Mouse (Mus musculus): ENCODE data around the gene Sae1. TPM values are rescaled to one million over a fixed set of nuclear protein-coding genes. Genes with fewer than 3 reads are reported as not detected.
A peak's percentile ranks its signal among the peaks of the same experiment; 100 is the strongest.

Gene Sae1
- total RNA-seq (2022): 10 to 100 TPM; 89.6 to 93.3 (median 91.9) TPM

DNA sequence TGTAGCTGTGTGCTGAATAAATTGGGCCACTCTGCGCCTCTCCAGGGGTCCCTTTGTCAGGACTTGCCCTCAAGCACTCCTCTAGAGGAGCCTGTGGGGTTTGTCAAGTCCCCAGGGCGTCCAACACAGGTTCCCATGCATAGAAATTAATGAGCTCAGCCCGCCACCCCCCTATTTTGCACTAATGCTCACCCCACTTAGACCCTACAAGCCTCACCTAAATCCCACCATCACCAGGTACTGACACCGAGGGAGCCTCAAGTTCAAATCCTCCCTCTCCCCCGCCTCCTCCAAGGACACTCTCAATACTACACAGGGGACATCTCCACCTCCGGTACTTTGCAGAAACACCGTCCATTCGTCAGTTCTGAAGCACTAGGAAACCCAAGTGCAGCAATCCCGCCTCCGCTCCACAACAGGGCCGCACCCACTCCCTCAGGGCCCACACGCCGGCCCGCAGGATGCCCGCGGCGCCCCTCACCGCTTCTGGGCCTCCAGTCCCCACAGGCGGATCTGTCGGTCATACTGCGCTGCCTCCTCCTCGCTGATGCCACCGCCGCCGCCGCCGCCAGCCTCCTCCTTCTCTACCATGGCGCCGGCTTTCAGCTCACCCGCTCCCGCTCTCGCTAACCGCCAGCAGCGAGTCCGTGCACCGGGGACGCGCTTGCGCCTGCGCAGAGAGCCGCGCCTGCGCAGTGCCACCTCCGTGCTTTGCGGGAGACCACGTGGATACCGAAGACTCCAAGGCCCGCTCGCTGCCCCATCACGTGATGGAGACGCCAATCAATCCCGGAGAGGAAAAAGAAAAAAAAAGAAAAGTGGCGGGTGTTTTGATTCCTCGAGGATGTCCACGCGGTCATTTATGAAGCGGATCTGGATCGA, at the start of gene Sae1:
Sae1 (minus strand) TSS at position 647 of the 882 bp plus-strand sequence.
- DNase-seq (ENCODE audit: low spot score in 2 of 2): peak; percentile 96

DNA sequence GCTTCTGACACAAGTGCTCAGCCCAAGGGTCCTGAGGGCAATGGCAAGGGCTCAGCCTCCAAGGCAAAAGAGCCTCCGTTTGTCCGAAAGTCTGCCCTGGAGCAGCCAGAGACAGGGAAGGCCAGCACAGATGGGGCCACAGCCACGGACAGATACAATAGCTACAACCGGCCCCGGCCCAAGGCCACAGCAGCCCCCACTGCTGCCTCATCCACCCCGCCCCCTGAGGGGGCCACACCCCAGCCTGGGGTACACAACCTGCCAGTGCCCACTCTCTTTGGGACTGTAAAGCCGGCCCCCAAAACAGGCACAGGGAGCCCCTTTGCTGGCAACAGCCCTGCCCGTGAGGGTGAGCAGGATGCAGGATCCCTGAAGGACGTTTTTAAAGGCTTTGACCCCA, 47.5 kb upstream of the Sae1 start:
- DNase-seq (ENCODE audit: low spot score in 2 of 2): no peak

DNA sequence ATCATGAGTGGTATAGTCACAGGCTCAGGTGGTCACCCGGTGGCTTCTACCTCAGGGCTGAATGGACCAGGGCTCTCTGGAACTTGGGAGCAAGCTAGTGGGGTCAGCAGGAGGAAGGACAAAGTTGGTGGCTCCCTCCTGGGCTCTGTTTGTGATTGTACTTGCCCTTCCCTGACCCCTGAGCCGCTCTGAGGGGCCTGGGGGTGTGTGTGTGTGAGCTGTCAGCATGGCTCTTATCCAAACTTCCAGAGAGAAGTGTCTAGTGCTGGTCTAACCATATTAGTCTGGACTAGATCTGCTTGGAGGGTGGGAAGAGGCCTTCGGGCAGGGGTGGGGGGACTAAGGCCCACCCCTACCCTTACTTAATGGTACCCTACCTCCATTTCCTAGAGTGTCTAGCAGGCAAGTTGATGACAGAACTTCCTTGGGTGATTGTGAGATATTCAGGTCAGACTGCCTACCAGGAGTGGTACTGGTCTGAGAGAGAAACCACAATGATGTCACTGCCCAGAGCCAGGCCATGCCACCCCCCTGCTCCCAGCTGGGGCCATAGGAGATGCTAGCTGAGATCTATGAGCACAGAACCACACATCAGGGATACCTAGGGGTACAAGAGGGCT, 45.9 kb upstream of the Sae1 start:
- no peak for DNase-seq (ENCODE audit: low spot score in 2 of 2)

DNA sequence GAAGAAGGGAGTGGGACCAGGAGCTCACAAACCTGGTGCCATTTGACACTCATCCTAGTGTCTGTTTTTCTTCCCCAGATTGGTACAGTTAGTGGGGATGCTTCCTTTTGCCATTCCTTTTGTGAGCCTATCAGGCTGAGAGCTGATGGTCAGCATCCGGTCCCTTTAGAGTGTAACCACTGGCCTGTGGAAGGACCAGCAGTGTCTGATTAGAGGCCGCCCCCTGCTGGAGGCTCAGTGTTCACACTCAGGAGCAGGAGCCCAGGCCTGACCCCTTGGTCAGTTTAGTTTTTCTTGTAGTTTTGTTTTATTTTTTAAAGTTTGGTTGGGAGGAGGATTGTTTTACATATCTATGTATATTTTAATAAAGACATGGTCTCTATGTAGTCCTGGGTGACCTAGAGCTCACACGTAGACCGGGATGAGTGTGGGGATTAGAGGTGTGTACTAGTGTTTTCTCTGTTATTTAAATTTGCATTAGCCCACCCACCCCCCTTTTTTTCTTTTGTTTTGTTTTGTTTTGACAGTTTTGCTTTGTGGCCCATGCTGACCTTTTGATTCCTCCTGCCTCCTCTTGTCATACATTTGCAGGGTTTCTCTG, 38.6 kb upstream of the Sae1 start:
- DNase-seq (ENCODE audit: low spot score in 2 of 2): peak in 1 of 2 experiments; percentile 67

DNA sequence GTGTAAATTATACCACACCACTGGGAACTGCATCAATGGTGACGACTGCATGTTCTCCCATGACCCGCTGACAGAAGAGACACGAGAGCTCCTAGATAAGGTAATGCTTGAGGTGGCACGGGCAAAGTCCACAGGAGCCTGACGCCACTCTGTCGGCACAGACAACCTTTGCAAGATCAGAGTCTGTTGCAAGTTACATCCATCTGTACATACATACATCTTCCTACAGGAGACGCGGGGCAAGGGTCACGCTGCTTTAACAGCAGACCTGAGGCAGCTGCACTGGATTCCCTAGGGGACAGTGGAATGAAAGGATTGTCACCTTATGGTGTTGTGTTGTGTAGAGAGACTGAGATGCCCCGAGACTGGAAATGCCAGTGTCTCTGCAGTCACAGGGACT, 38.1 kb upstream of the Sae1 start:
- DNase-seq (ENCODE audit: low spot score in 2 of 2): no peak

DNA sequence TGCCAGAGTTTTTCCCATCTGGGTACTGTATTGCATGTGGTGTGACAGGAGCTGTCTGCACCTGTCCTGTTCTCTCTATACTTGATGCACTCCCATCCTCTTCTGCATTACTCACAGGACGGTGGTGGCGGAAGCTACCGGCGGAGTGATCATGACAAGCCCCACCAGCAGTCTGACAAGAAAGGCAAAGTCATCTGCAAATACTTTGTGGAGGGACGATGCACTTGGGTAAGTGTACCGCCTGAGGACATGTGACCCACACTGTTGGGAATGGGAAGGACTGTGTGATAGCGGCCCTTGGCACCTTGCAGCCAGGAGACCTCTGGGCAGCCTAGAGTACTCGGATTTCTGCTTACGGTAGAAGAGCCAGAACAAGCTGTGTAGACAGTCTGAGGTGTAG, 36.1 kb upstream of the Sae1 start:
- no peak for DNase-seq (ENCODE audit: low spot score in 2 of 2)

DNA sequence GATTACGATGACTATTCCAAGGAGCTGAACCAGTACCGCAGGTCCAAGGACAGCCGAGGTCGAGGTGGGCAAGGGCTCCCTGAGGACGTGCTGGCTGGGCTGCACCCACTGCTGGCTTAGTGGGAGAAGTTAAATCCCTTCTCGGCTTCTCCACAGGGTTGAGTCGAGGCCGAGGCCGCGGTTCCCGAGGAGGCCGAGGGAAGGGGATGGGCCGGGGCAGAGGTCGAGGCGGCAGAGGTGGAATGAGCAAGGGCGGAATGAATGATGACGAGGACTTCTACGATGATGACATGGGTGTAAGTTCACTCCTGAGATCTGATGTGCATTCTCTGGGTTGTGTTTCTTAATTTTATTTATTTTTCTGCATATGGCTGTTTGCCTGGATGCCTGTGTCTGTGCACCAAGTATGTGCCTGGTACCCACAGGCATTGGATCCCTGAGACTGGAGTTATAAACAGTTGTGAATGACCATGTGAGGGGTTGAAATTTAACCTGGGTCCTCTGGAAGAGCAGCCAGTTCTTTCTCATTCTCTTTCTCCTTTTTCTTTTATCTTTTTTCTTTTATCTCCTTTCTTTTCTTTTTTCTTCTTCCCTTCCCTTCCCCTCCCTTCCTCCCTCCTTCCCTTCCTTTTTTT, 34.7 kb upstream of the Sae1 start:
- no peak for DNase-seq (ENCODE audit: low spot score in 2 of 2)

DNA sequence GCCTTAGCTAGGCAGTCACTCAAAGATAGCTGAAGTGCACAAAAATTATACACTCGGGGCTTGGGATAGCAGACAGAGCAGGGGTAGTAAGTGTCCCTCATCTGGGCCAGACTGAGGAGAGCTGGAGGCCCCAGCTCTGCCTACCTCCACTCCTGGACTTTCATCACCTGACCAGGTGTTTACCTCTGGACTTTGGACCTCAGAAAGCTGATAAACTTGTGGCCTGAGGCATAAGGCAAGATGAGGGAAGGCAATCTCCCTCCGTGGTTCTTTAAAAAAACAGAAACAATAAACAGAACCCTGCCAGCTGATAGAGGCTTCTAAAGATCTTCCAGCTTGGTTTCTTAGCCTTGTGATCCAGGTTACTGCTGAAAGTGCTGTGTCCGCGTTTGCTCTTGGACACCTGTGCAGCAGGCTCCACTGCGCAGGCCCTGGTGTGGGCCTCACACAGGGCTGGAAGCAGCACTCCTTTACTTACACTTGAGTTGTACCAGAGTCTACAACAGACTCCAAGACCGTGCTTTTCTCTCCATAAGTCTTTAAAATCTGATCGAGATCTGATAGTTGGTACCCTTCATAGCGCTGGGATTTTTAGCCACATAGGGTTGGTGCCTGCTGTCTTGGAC, 33.0 kb upstream of the Sae1 start:
- DNase-seq (ENCODE audit: low spot score in 2 of 2): no peak

DNA sequence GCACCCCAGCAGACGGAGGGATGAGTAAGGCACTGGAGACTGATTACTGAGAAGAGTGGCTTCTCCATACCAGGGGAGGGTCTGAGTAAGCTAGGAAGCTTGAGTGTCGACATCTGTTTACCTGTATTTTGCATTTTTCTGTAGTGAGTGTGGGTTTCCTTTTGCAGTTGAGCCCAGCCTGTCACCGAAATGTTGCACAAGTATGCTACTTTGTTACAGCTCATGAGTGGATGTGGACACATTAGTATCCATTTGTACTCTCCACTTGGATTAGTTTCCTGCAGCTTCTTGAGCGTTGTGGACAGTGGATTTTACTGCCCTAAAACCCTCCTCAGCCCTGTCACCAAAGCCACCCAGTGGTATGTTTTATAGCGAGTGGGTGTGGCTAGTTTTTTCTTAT, 31.1 kb upstream of the Sae1 start:
- DNase-seq (ENCODE audit: low spot score in 2 of 2): no peak

DNA sequence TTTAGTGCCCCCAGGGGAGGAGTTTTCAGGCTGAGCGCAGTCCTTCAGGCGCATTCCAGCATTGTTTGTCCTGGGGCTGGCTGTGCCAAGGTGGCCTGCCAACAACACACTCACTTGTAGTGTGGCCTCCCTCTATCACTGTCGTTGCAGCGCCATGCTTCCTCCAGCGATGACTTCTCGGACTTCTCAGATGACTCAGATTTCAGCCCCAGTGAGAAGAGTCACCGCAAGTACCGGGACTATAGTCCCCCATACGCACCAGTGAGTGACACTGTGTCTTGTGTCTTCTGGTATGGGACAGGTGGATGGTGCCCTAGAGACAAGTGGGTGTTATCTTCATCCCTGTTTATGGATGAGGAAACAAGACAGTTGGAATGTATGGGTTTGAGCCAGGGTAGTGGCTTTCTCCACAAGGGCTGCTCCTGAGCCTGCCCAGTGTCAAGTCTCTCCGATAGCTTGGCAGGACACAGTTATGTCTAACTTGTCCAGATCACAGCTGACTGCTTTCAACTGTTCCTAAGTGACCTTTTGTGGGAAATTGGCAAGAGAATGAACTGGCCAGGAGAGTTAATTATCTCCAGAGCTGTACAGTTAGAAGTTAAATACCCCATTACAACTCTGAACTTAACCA, 29.6 kb upstream of the Sae1 start:
- no peak for DNase-seq (ENCODE audit: low spot score in 2 of 2)

DNA sequence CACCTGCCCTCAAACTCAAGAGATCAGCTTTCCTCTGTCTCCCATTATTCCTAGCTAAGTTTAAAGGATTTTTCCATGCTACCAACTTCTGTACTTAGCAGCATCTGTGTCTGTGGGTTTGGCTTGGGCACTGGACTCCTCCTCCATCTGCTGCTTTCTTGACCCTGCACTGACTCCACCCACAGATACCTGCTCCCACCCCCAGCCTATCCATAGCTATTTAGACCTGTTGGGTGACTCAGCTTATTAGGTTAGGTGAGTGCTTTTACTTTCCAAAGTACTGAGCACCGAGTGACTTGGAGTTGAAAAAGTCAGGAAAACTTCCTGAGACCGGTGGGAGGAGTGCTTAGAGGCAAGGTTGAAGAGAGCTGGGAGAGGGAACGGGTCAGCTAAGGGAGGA, 27.8 kb upstream of the Sae1 start:
- no peak for DNase-seq (ENCODE audit: low spot score in 2 of 2)

DNA sequence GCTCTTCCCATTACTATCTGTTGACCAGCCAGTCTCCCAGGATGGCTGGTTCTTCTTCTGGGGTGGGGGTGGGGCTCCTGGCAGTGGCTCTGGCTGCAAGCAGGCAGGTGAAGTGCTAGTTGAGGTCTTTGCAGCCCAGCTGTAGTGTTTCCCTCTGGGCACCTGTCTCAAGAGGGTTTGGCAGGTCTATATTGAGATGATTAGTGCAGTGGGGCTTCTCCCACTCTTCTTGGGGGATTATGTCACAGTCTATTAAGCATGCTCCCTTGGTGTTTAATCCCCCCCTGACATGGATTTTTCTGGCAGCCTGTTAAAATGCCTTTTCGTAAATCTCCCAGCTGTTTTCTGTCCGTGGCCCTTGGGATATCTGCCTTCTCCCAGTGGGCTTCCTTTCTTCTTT, 25.3 kb upstream of the Sae1 start:
- DNase-seq (ENCODE audit: low spot score in 2 of 2): no peak

DNA sequence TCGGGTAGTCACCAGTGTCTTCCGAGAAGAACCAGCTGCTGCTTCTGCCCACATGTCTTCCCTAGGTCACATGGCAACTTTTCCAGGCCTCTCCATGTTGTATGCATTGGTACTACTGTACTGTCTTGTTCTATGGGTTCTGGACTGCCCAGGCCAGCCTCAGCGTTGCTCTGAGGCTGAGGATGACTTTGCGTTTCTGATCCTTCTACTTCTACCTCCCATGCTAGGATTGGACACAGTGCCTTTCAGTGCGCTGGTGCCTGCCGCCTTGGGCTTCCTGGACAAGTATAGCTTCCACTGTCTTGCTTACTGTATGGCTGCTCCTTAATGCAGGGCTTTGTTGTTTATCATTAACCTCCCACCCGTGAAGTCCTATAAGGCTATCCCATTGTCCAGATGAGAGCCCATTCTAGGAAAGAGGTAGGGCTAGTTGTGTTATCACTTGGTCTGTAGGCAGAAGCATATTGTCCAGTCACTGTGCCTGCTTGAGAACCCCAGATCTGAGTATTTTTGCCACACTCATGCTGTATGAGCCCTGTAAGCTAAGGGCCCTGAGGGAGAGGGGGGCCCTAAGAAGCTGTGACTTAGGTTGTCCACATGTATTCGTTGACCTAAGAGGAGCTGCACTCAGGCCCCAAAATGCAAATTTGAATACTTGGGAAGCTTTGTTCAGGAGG, 24.8 kb upstream of the Sae1 start:
- no peak for DNase-seq (ENCODE audit: low spot score in 2 of 2)

DNA sequence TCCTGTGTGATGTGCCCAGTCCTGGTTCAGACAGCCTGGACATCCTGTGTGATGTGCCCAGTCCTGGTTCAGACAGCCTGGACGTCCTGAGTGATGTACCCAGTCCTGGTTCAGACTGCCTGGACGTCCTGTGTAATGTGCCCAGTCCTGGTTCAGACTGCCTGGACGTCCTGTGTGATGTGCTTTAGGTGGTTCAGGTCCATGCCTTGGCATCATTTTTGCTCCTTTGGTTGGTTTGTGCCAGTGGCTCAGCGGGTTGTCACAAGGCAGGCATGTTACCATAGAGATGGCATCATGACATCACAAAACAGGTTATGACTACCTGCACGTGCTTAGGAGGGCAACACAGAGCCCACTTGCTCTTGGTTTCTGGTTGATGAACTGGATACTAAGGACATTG, 23.5 kb upstream of the Sae1 start:
- DNase-seq (ENCODE audit: low spot score in 2 of 2): no peak

DNA sequence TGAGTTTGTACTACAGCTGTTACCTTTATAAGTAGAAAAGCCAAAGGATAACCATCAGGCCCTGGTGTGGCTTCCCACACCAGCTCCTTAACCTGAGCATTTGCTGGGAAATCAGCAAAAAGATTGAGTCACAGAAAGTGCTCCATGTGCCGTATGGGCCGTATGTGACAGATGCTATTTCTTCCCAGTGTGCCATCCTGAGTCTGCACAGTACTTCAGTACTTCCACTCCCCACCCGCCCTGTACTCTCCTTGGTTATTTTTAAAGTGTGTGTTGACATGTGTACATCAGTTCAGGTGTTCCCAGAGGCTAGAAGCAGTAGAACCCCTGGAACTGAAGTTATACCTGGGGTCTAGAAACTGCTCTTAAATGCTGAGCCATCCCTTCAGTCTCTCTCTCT, 19.4 kb upstream of the Sae1 start:
- DNase-seq (ENCODE audit: low spot score in 2 of 2): no peak

DNA sequence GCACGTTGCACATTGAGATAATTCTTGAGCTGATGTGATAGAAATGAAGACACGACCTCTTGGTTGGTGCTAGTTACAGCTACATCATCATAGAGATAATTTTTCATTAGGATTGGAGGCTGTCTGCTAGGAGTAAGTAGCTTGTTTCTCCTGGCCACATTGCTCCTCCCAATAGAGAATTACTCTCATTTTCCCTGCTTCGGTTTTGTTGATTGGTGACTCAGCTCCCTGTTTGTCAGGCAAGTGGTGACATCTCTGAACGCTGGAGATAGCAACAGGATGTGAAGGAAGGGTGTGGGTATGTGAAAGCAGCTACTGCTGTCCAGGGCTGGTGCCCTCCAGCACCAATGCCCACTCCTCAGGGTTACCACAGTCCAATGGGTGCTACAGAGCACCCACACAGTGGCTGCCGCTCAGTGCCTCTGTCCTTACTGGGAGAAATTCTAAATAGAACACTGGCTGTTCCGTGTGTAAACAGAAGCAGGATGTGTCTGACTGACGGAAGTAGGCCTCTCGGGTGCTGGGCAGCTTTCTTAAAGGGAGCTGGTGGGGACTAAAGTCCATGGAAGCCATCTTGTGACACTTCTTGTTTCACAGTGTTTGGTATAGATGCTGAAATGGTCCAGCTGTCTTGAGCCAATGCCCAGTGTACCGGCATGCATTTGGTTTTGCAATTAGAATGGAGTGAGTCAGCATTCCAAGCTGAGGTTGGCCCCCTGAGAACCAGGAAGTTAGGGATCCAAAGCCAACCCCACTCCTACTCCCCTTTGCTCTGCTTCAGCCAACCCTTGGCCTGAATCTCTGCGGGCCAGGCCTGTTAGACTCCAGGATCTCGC, 18.1 kb upstream of the Sae1 start:
- DNase-seq (ENCODE audit: low spot score in 2 of 2): peak in 1 of 2 experiments; percentile 41

DNA sequence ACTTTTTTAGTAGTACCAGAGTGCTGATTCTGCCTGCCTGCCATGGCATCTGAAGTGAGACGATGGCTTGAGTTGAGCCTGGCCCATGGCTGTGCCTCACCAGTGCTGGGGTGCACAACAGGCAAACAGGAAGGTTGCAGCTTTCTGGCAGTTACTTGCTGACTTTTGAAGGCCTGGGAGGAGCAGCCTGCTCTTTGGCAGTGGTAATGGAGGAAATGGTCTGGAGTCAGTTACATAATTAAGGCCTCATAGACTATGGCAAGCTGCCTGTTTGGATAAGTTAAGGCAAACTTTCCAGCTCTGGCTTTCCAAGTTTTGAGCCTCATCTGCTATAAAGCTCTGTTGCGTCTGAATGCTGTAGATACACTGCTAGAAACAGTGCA, 17.5 kb upstream of the Sae1 start:
- no peak for DNase-seq (ENCODE audit: low spot score in 2 of 2)

DNA sequence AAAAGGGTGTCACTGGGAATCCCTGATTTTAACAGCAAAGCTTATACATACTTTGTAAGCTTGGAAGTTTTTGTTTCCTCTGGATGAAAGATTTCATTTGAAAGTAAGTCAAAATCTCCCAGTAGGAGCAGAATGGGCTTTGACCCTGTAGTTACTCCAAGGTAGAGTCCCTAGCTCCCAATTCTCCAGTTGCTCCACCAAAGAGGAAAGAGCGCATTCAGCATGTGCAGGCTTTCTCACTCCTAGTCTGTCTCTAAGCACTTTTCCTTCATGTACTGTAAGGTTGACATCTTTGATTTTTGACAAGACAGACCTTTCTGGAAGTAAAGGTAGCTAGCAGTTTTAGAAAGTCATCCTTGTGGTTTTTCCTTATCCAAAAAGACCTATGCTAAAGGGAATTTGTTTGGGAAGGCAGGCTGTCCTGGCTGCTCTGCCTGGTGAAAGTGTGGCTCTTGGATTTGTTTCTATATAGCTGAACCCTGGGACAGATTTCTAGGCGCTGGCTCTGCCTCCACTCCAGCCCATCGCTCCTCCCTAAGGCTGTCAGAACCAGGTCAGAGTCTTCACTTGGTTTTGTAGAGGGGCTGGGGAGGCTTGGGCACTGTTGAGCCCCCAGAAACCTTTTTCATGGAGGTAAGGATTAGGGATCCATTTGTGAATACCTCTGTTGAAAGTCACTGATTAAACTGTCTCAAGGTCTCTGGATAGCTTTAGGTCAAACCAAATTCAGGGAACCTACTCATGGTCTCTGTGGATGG, 16.9 kb upstream of the Sae1 start:
- DNase-seq (ENCODE audit: low spot score in 2 of 2): no peak

Data from layer of hippocampus, adult 8-10 months (tissue).